12 mouse cellular contexts compared by ENCODE assay signal in genomic region chr8:121589205-121589726, GRCm38 (mm10). TPM values are rescaled to one million over a fixed set of nuclear protein-coding genes. Genes with fewer than 3 reads are reported as not detected.
DNase-seq lines count a peak whose midpoint lies in the region; ATAC-seq and TF ChIP-seq lines count a peak whose summit lies in the region.
"Had no signal": no experiment of that assay in that cellular context is flagged by ENCODE, and none has a peak within 500 bp of the region (broad histone marks: within the 10 kb centered on the region; RNA-seq: fewer than 3 reads in every experiment).

No protein-coding gene starts in this region.

- no peak for TF ChIP-seq CTCF in liver, postnatal 0 days (IDR thresholded peaks at IDR 0.05; ENCODE audit: low read depth)

- no peak overlapping the region for H3K9ac ChIP-seq in hindbrain, embryonic 11.5 days (ENCODE audit: low read depth, low read length)
- no peak overlapping the region for H3K9ac ChIP-seq in liver, postnatal 0 days (replicated peaks)

- H3K4me1 ChIP-seq in erythroblast, embryonic 14.5 days (ENCODE audit: control insufficient read depth) = peaks cover 77% of the 10 kb centered on the region
- peaks cover 56% of the 10 kb centered on the region for H3K4me1 ChIP-seq in megakaryocyte, embryonic 14.5 days
- peaks cover 4% of the 10 kb centered on the region for H3K4me1 ChIP-seq in hindbrain, embryonic 11.5 days (replicated peaks; ENCODE audit: control insufficient read depth, insufficient read depth, low read length)
- H3K4me1 ChIP-seq in liver, postnatal 0 days (ENCODE audit: insufficient read depth) = peaks cover 52% of the 10 kb centered on the region

- ATAC-seq in erythroblast, adult 5-6 weeks (replicated peaks; ENCODE audit: low FRiP score, poor library complexity, severe bottlenecking) = no peak; the same call in 1 of the 2 replicates
- no peak for ATAC-seq in megakaryocyte, adult 5-6 weeks (ENCODE audit: poor library complexity, severe bottlenecking)
- no peak for ATAC-seq in hindbrain, embryonic 11.5 days (ENCODE audit: low FRiP score)
- no peak for ATAC-seq in liver, postnatal 0 days
- ATAC-seq in monocyte, adult 5-6 weeks (replicated peaks; ENCODE audit: insufficient number of reproducible peaks, low FRiP score, low TSS enrichment, poor library complexity, severe bottlenecking) = no peak

- peak overlapping the region; percentile 100 for H3K4me3 ChIP-seq in erythroblast, embryonic 14.5 days (replicated peaks)
- H3K4me3 ChIP-seq in megakaryocyte, embryonic 14.5 days (replicated peaks) = peak overlapping the region; percentile 98
- H3K4me3 ChIP-seq in hindbrain, embryonic 11.5 days (ENCODE audit: low read depth, low read length) = no peak overlapping the region
- H3K4me3 ChIP-seq in liver, postnatal 0 days (ENCODE audit: low read depth, low read length) = no peak overlapping the region

- DNase-seq in hindbrain, embryonic 11.5 days (ENCODE audit: low spot score) = no peak
- no peak for DNase-seq in liver, postnatal 0 days
- no peak for DNase-seq in embryo, embryonic 9.5 days (ENCODE audit: extremely low spot score)
- DNase-seq: adrenal gland, postnatal 25 days had no signal

- TF ChIP-seq EP300 in liver, postnatal 0 days (IDR thresholded peaks at IDR 0.05; ENCODE audit: low read depth) = no peak

- WGBS in hindbrain, embryonic 11.5 days = 40% methylated on average over 2 of the region's 2 CpGs
- 42% methylated on average over 2 of the region's 2 CpGs for WGBS in liver, postnatal 0 days (ENCODE audit: insufficient replicate concordance)

- peaks cover 31% of the 10 kb centered on the region for H3K36me3 ChIP-seq in erythroblast, embryonic 14.5 days (ENCODE audit: control insufficient read depth)
- H3K36me3 ChIP-seq in megakaryocyte, embryonic 14.5 days (replicated peaks; ENCODE audit: low read length) = peaks cover 28% of the 10 kb centered on the region
- H3K36me3 ChIP-seq in hindbrain, embryonic 11.5 days (ENCODE audit: control insufficient read depth, insufficient read depth, low read length) = no peaks in the 10 kb centered on the region
- H3K36me3 ChIP-seq in liver, postnatal 0 days (replicated peaks; ENCODE audit: insufficient read depth, low read length) = peaks cover 18% of the 10 kb centered on the region

- H3K27me3 ChIP-seq in erythroblast, embryonic 14.5 days (ENCODE audit: control insufficient read depth) = no peaks in the 10 kb centered on the region
- H3K27me3 ChIP-seq in megakaryocyte, embryonic 14.5 days (replicated peaks) = no peaks in the 10 kb centered on the region
- H3K27me3 ChIP-seq in hindbrain, embryonic 11.5 days (ENCODE audit: control insufficient read depth, insufficient read depth, low read length) = no peaks in the 10 kb centered on the region
- no peaks in the 10 kb centered on the region for H3K27me3 ChIP-seq in liver, postnatal 0 days (ENCODE audit: insufficient read depth, low read length)
- H3K27me3 ChIP-seq: Patski had no signal

- H3K4me2 ChIP-seq in hindbrain, embryonic 11.5 days (replicated peaks; ENCODE audit: low read depth, low read length) = no peak overlapping the region
- peak overlapping the region; percentile 75; the same call in 1 of the 2 replicates for H3K4me2 ChIP-seq in liver, postnatal 0 days (ENCODE audit: low read depth, low read length)

- H3K27ac ChIP-seq in hindbrain, embryonic 11.5 days (ENCODE audit: low read depth, low read length) = peak overlapping the region; percentile 47; the same call in 1 of the 2 replicates
- H3K27ac ChIP-seq in liver, postnatal 0 days (ENCODE audit: low read depth) = peak overlapping the region; percentile 84
- H3K27ac ChIP-seq: macrophage had no signal

- H3K9me3 ChIP-seq in erythroblast, embryonic 14.5 days (ENCODE audit: control insufficient read depth, low read length) = no peaks in the 10 kb centered on the region
- H3K9me3 ChIP-seq in megakaryocyte, embryonic 14.5 days = no peaks in the 10 kb centered on the region
- no peaks in the 10 kb centered on the region for H3K9me3 ChIP-seq in hindbrain, embryonic 11.5 days (ENCODE audit: control insufficient read depth, low read length)
- no peaks in the 10 kb centered on the region for H3K9me3 ChIP-seq in liver, postnatal 0 days (ENCODE audit: low read length)

RNA-seq across cellular contexts. Expression of gene Map1lc3b, which starts 0.9 kb away (rescaled TPM):
- 29.2 and 30.4 TPM in 2 replicates for polyA plus RNA-seq in erythroblast, embryonic 14.5 days (2012)
- total RNA-seq in erythroblast, adult 5-6 weeks (2015; ENCODE audit: low replicate concordance) = 194 and 223 TPM in 2 replicates
- total RNA-seq in erythroblast, adult 5-6 weeks (2017; ENCODE audit: low replicate concordance) = 274 and 282 TPM in 2 replicates
- polyA plus RNA-seq in megakaryocyte, embryonic 14.5 days (2012; ENCODE audit: insufficient read depth, low replicate concordance) = 62.1 and 147 TPM in 2 replicates
- 124 and 139 TPM in 2 replicates for total RNA-seq in megakaryocyte, adult 5-6 weeks (2015)
- total RNA-seq in megakaryocyte, adult 5-6 weeks (2017) = 141 and 163 TPM in 2 replicates
- 297 and 307 TPM in 2 replicates for polyA plus RNA-seq in hindbrain, embryonic 11.5 days (2014; fragmentation: Nextera tagmentation; extraction: Ambion mirVana)
- polyA plus RNA-seq in liver, postnatal 0 days (2015; fragmentation: Nextera tagmentation; extraction: Ambion mirVana) = 205 and 222 TPM in 2 replicates
- total RNA-seq in monocyte, adult 5-6 weeks (2017) = 141 to 166 TPM (median 161 TPM) in 3 replicates

RNA-seq across cellular contexts. Expression of gene Fbxo31, which starts 10.7 kb away (rescaled TPM):
- polyA plus RNA-seq in erythroblast, embryonic 14.5 days (2012) = 1.3 and 1.6 TPM in 2 replicates
- total RNA-seq in erythroblast, adult 5-6 weeks (2015; ENCODE audit: low replicate concordance) = 1.0 and 7.7 TPM in 2 replicates
- total RNA-seq in erythroblast, adult 5-6 weeks (2017; ENCODE audit: low replicate concordance) = 2.5 and 4.3 TPM in 2 replicates
- polyA plus RNA-seq in megakaryocyte, embryonic 14.5 days (2012; ENCODE audit: insufficient read depth, low replicate concordance) = 19.2 and 31.2 TPM in 2 replicates
- total RNA-seq in megakaryocyte, adult 5-6 weeks (2015) = 4.2 and 5.3 TPM in 2 replicates
- total RNA-seq in megakaryocyte, adult 5-6 weeks (2017) = 5.2 and 10.8 TPM in 2 replicates
- polyA plus RNA-seq in hindbrain, embryonic 11.5 days (2014; fragmentation: Nextera tagmentation; extraction: Ambion mirVana) = 12.0 and 13.2 TPM in 2 replicates
- 12.3 and 13.9 TPM in 2 replicates for polyA plus RNA-seq in liver, postnatal 0 days (2015; fragmentation: Nextera tagmentation; extraction: Ambion mirVana)
- 3.8 to 7.4 TPM (median 5.3 TPM) in 3 replicates for total RNA-seq in monocyte, adult 5-6 weeks (2017)

RNA-seq across cellular contexts. Expression of gene 1700018B08Rik, which starts 45.1 kb away (rescaled TPM):
- not detected in 2 replicates for polyA plus RNA-seq in erythroblast, embryonic 14.5 days (2012)
- not detected in 2 replicates for total RNA-seq in erythroblast, adult 5-6 weeks (2015; ENCODE audit: low replicate concordance)
- not detected in 2 replicates for total RNA-seq in erythroblast, adult 5-6 weeks (2017; ENCODE audit: low replicate concordance)
- polyA plus RNA-seq in megakaryocyte, embryonic 14.5 days (2012; ENCODE audit: insufficient read depth, low replicate concordance) = not detected in 2 replicates
- not detected in 2 replicates for total RNA-seq in megakaryocyte, adult 5-6 weeks (2015)
- total RNA-seq in megakaryocyte, adult 5-6 weeks (2017) = not detected in 2 replicates
- not detected in 2 replicates for polyA plus RNA-seq in hindbrain, embryonic 11.5 days (2014; fragmentation: Nextera tagmentation; extraction: Ambion mirVana)
- not detected in 2 replicates for polyA plus RNA-seq in liver, postnatal 0 days (2015; fragmentation: Nextera tagmentation; extraction: Ambion mirVana)
- not detected in 3 replicates for total RNA-seq in monocyte, adult 5-6 weeks (2017)
- total RNA-seq: adrenal gland, postnatal 25 days; common myeloid progenitor, adult 5-6 weeks had no signal
- polyA plus RNA-seq: macrophage, Patski had no signal

Comparison
In these comparisons a context has a peak if more than half of its experiments do, and no peak if none do; other contexts are left out.
1. H3K4me3 ChIP-seq: peak in erythroblast, embryonic 14.5 days (single experiment) and megakaryocyte, embryonic 14.5 days (single experiment); none in hindbrain, embryonic 11.5 days (single experiment) and liver, postnatal 0 days (single experiment).